Mouse (Mus musculus) MEL-GATA-1-ER (cell line): ENCODE results near the gene Amy2a4.
"Not testable (repeated sequence)": the region's sequence is repeated elsewhere in the genome, so short reads cannot be mapped to it uniquely, and the experiment has no call there.

Experiments used
- DNase-seq: peaks from one replicate; pipeline ENCODE4 v3.0.0-alpha.2; 2012; ENCODE audit warnings: low read depth; ENCODE audit errors: extremely low read depth

Gene Amy2a4

GRCm38 (mm10) chr3:113291349-113291748 lies at the start of gene Amy2a4:
Gene Amy2a4 (minus strand): TSS chr3:113291449.
- DNase-seq, result not testable (repeated sequence)

GRCm38 (mm10) chr3:113323952-113324351 lies 32.7 kb upstream of the Amy2a4 start, which contains the start of gene Amy2a3:
Gene Amy2a3 (minus strand): TSS chr3:113324052.
- DNase-seq, result not testable (repeated sequence)

- not testable (repeated sequence) for DNase-seq
Measured at GRCm38 (mm10) chr3:113312937-113313336, 21.7 kb upstream of the Amy2a4 start.

- not testable (repeated sequence) for DNase-seq
Measured at GRCm38 (mm10) chr3:113280285-113280684, 11.0 kb downstream of the Amy2a4 start.

- not testable (repeated sequence) for DNase-seq
Measured at GRCm38 (mm10) chr3:113279586-113279985, 11.7 kb downstream of the Amy2a4 start.

GRCm38 (mm10) chr3:113258737-113259136 lies 32.5 kb downstream of the Amy2a4 start, which contains the start of gene Amy2a5:
Gene Amy2a5 (minus strand): TSS chr3:113258837.
- DNase-seq, result not testable (repeated sequence)
